Comparison of ENCODE assay signal across 10 mouse cellular contexts in genomic region chr6:97857690-97858089, GRCm38 (mm10). TPM values are rescaled to one million over a fixed set of nuclear protein-coding genes. Genes with fewer than 3 reads are reported as not detected.
DNase-seq lines count a peak whose midpoint lies in the region; ATAC-seq lines count a peak whose summit lies in the region.
"Had no signal": no experiment of that assay in that cellular context is flagged by ENCODE, and none has a peak within 500 bp of the region (broad histone marks: within the 10 kb centered on the region; RNA-seq: fewer than 3 reads in every experiment).

No protein-coding gene starts in this region.

- no peak overlapping the region for H3K9ac ChIP-seq in forebrain, embryonic 11.5 days (ENCODE audit: low read length)
- H3K9ac ChIP-seq: liver, embryonic 15.5 days had no signal

- ATAC-seq in forebrain, embryonic 11.5 days (replicated peaks; ENCODE audit: low FRiP score) = no peak
- ATAC-seq in erythroid progenitor cell, adult 5-6 weeks (replicated peaks; ENCODE audit: low FRiP score, poor library complexity, severe bottlenecking) = no peak
- ATAC-seq: forebrain, embryonic 14.5 days had no signal

- H3K4me2 ChIP-seq in forebrain, embryonic 11.5 days (ENCODE audit: low read depth, low read length, severe bottlenecking) = no peak overlapping the region
- H3K4me2 ChIP-seq: liver, embryonic 15.5 days had no signal

- no peak overlapping the region for H3K4me3 ChIP-seq in heart, embryonic 10.5 days
- H3K4me3 ChIP-seq in forebrain, embryonic 11.5 days (ENCODE audit: low read depth, low read length) = no peak overlapping the region
- H3K4me3 ChIP-seq: liver, embryonic 15.5 days had no signal

- no peaks in the 10 kb centered on the region for H3K27me3 ChIP-seq in heart, embryonic 10.5 days (ENCODE audit: insufficient read depth, poor library complexity, severe bottlenecking)
- no peaks in the 10 kb centered on the region for H3K27me3 ChIP-seq in forebrain, embryonic 11.5 days (ENCODE audit: control insufficient read depth, insufficient read depth, low read length)
- H3K27me3 ChIP-seq: liver, embryonic 15.5 days had no signal

- H3K4me1 ChIP-seq in heart, embryonic 10.5 days = peaks cover 12% of the 10 kb centered on the region; the same call in 1 of the 2 replicates
- H3K4me1 ChIP-seq in forebrain, embryonic 11.5 days (replicated peaks; ENCODE audit: control insufficient read depth, insufficient read depth, low read length) = no peaks in the 10 kb centered on the region
- H3K4me1 ChIP-seq: liver, embryonic 15.5 days had no signal

- peak; percentile 47 for DNase-seq in layer of hippocampus, adult 9-11 months
- DNase-seq in layer of hippocampus, adult 18-20 months (ENCODE audit: low spot score in 2 of 2) = no peak
- DNase-seq in embryo, embryonic 10.5 days (ENCODE audit: low spot score) = peak; percentile 30
- DNase-seq in heart, embryonic 10.5 days (ENCODE audit: low spot score) = no peak
- peak; percentile 12 for DNase-seq in lung, postnatal 14 days
- no peak for DNase-seq in forebrain, embryonic 11.5 days (ENCODE audit: low spot score)
- DNase-seq in right cerebral cortex, adult 18-20 months = no peak

- no peaks in the 10 kb centered on the region for H3K36me3 ChIP-seq in heart, embryonic 10.5 days
- no peaks in the 10 kb centered on the region for H3K36me3 ChIP-seq in forebrain, embryonic 11.5 days (ENCODE audit: control insufficient read depth, insufficient read depth, low read length)
- H3K36me3 ChIP-seq: liver, embryonic 15.5 days had no signal

- H3K9me3 ChIP-seq in heart, embryonic 10.5 days = no peaks in the 10 kb centered on the region
- no peaks in the 10 kb centered on the region for H3K9me3 ChIP-seq in forebrain, embryonic 11.5 days (ENCODE audit: control insufficient read depth, low read length)
- H3K9me3 ChIP-seq: liver, embryonic 15.5 days had no signal

- 0 out of 2 replicates have a peak overlapping the region, but pooled peaks have one; percentile 22 for H3K27ac ChIP-seq in heart, embryonic 10.5 days
- no peak overlapping the region for H3K27ac ChIP-seq in forebrain, embryonic 11.5 days (ENCODE audit: low read depth, low read length)
- H3K27ac ChIP-seq: liver, embryonic 15.5 days had no signal

- WGBS in heart, embryonic 10.5 days = 61% methylated on average over 3 of the region's 3 CpGs
- WGBS in forebrain, embryonic 11.5 days = 49% methylated on average over 3 of the region's 3 CpGs

RNA-seq across cellular contexts. Expression of gene Mitf, which starts 50.8 kb away (rescaled TPM):
- total RNA-seq in layer of hippocampus, adult 18-20 months (2021) = 10 to 100 TPM in 1 of 2 experiments, 1 to 10 TPM in 1; 9.7 to 10.8 TPM
- polyA plus RNA-seq in heart, embryonic 10.5 days (2016; fragmentation: Nextera tagmentation; extraction: Ambion mirVana) = 10.7 and 17.9 TPM in 2 replicates
- polyA plus RNA-seq in forebrain, embryonic 11.5 days (2014; fragmentation: Nextera tagmentation; extraction: Ambion mirVana) = 0.79 and 1.7 TPM in 2 replicates
- 4.7 TPM in 1 of 2 replicates, not detected in the other for total RNA-seq in erythroid progenitor cell, adult 5-6 weeks (2015; ENCODE audit: low replicate concordance)
- total RNA-seq in erythroid progenitor cell, adult 5-6 weeks (2017; ENCODE audit: low replicate concordance) = 0.77 and 3.6 TPM in 2 replicates

Comparison
In these comparisons a context has a peak if more than half of its experiments do, and no peak if none do; other contexts are left out.
1. DNase-seq: peak in layer of hippocampus, adult 9-11 months (single experiment), embryo, embryonic 10.5 days (single experiment) and lung, postnatal 14 days (single experiment); none in layer of hippocampus, adult 18-20 months (0 of 2), heart, embryonic 10.5 days (single experiment), forebrain, embryonic 11.5 days (single experiment) and right cerebral cortex, adult 18-20 months (single experiment).